ENCODE assay signal across 25 mouse cellular contexts in genomic region chr10:105377711-105378110, GRCm38 (mm10).
DNase-seq lines count a peak whose midpoint lies in the region; ATAC-seq and TF ChIP-seq lines count a peak whose summit lies in the region.
"Had no signal": no experiment of that assay in that cellular context is flagged by ENCODE, and none has a peak within 500 bp of the region (broad histone marks: within the 10 kb centered on the region; RNA-seq: fewer than 3 reads in every experiment).

No protein-coding gene starts in this region.

- no peak overlapping the region for H3K27ac ChIP-seq in forebrain, embryonic 16.5 days (ENCODE audit: low read length)
- no peak overlapping the region for H3K27ac ChIP-seq in forebrain, embryonic 12.5 days
- peak overlapping the region; percentile 36; the same call in 1 of the 2 replicates for H3K27ac ChIP-seq in heart, adult 2 months
- H3K27ac ChIP-seq: embryonic facial prominence, embryonic 13.5 days; forebrain, embryonic 13.5 days; heart, embryonic 15.5 days; hindbrain, embryonic 14.5 days; hindbrain, postnatal 0 days had no signal

- no peaks in the 10 kb centered on the region for H3K27me3 ChIP-seq in forebrain, embryonic 16.5 days (replicated peaks; ENCODE audit: control insufficient read depth, insufficient read depth, low read length)
- peaks cover 28% of the 10 kb centered on the region for H3K27me3 ChIP-seq in forebrain, embryonic 12.5 days
- no peaks in the 10 kb centered on the region for H3K27me3 ChIP-seq in heart, adult 2 months (ENCODE audit: control insufficient read depth, insufficient read depth, low read length)
- H3K27me3 ChIP-seq: embryonic facial prominence, embryonic 13.5 days; heart, embryonic 12.5 days; heart, embryonic 15.5 days had no signal

- TF ChIP-seq EP300 in heart, adult 2 months (IDR thresholded peaks at IDR 0.05; ENCODE audit: insufficient read depth, low read depth, low read length): no peak

- 57% methylated on average over 2 of the region's 2 CpGs for WGBS in forebrain, embryonic 16.5 days
- 99% methylated on average over 2 of the region's 2 CpGs for WGBS in forebrain, embryonic 12.5 days
- WGBS in heart, adult 2 months: 89% methylated on average over 2 of the region's 2 CpGs

- no peak for TF ChIP-seq CTCF in heart, adult 2 months (IDR thresholded peaks at IDR 0.05)
- no peak for TF ChIP-seq CTCF in brain, embryonic 14.5 days (IDR thresholded peaks at IDR 0.05; ENCODE audit: borderline replicate concordance, extremely low read depth, insufficient read depth, insufficient read length)

- peaks cover 2% of the 10 kb centered on the region; the same call in 1 of the 2 replicates for H3K9me3 ChIP-seq in forebrain, embryonic 16.5 days (ENCODE audit: control insufficient read depth, low read length)
- H3K9me3 ChIP-seq in forebrain, embryonic 12.5 days: 0 out of 2 replicates have a peak, but pooled peaks cover 3% of the 10 kb centered on the region
- H3K9me3 ChIP-seq: heart, embryonic 15.5 days had no signal

- peak; percentile 9; the same call in 1 of the 2 replicates for ATAC-seq in forebrain, embryonic 16.5 days
- ATAC-seq in forebrain, embryonic 12.5 days (ENCODE audit: low FRiP score): no peak
- ATAC-seq: CD4-positive, CD25-positive, alpha-beta regulatory T cell, adult 4 months; forebrain, embryonic 13.5 days; hindbrain, postnatal 0 days; inflammation-experienced regulatory T-cells, adult 6 months; intestine, embryonic 16.5 days had no signal

- DNase-seq in heart, adult 2 months: no peak
- no peak for DNase-seq in heart, adult 11 months
- DNase-seq in brain, embryonic 14.5 days (ENCODE audit: low read depth): peak; percentile 56
- DNase-seq in left cerebral cortex, adult 11 months (ENCODE audit: low spot score): no peak
- DNase-seq: adrenal gland, adult 2 months; adrenal gland, postnatal 14 days; cerebellum, adult 18-20 months; cerebellum, adult 9-10 months; cerebellum, postnatal 14 days; gastrocnemius, postnatal 25 days; heart, postnatal 14 days; heart, postnatal 4 days; kidney, adult 18-20 months; kidney, adult 9 months had no signal

- no peak for TF ChIP-seq POLR2A in heart, adult 2 months (IDR thresholded peaks at IDR 0.05; ENCODE audit: insufficient read depth, low read depth, low read length)
- TF ChIP-seq POLR2A in brain, embryonic 14.5 days (IDR thresholded peaks at IDR 0.05; ENCODE audit: borderline replicate concordance, extremely low read depth, insufficient read depth, insufficient read length, poor library complexity, severe bottlenecking): no peak

- no peak overlapping the region for H3K4me3 ChIP-seq in forebrain, embryonic 16.5 days (replicated peaks; ENCODE audit: low read length)
- no peak overlapping the region for H3K4me3 ChIP-seq in forebrain, embryonic 12.5 days (replicated peaks)
- H3K4me3 ChIP-seq in heart, adult 2 months: no peak overlapping the region
- H3K4me3 ChIP-seq: embryonic facial prominence, embryonic 13.5 days; forebrain, embryonic 13.5 days; heart, embryonic 12.5 days; heart, embryonic 15.5 days had no signal

- H3K9ac ChIP-seq in forebrain, embryonic 16.5 days (replicated peaks; ENCODE audit: low read depth, low read length): no peak overlapping the region
- H3K9ac ChIP-seq in forebrain, embryonic 12.5 days: no peak overlapping the region
- H3K9ac ChIP-seq in heart, adult 2 months (ENCODE audit: low read depth, low read length): no peak overlapping the region
- H3K9ac ChIP-seq: embryonic facial prominence, embryonic 13.5 days; forebrain, embryonic 13.5 days; heart, embryonic 12.5 days; heart, embryonic 15.5 days; hindbrain, embryonic 14.5 days had no signal

- no peak overlapping the region for H3K4me2 ChIP-seq in forebrain, embryonic 16.5 days (ENCODE audit: low read length)
- H3K4me2 ChIP-seq in forebrain, embryonic 12.5 days: no peak overlapping the region
- H3K4me2 ChIP-seq: embryonic facial prominence, embryonic 13.5 days; forebrain, embryonic 13.5 days; heart, embryonic 12.5 days; heart, embryonic 15.5 days; hindbrain, embryonic 14.5 days had no signal

- H3K79me2 ChIP-seq in heart, adult 2 months (replicated peaks; ENCODE audit: control insufficient read depth, insufficient read depth, low read length): no peaks in the 10 kb centered on the region

- H3K36me3 ChIP-seq in forebrain, embryonic 16.5 days (ENCODE audit: control insufficient read depth, insufficient read depth): no peaks in the 10 kb centered on the region
- no peaks in the 10 kb centered on the region for H3K36me3 ChIP-seq in forebrain, embryonic 12.5 days (replicated peaks)
- H3K36me3 ChIP-seq in heart, adult 2 months (ENCODE audit: control insufficient read depth, insufficient read depth, low read length): no peaks in the 10 kb centered on the region
- H3K36me3 ChIP-seq: embryonic facial prominence, embryonic 13.5 days; heart, embryonic 12.5 days; heart, embryonic 15.5 days had no signal

- peaks cover 7% of the 10 kb centered on the region for H3K4me1 ChIP-seq in forebrain, embryonic 16.5 days (replicated peaks; ENCODE audit: control insufficient read depth, insufficient read depth, low read length)
- peaks cover 21% of the 10 kb centered on the region for H3K4me1 ChIP-seq in forebrain, embryonic 12.5 days
- no peaks in the 10 kb centered on the region for H3K4me1 ChIP-seq in heart, adult 2 months (ENCODE audit: control insufficient read depth, insufficient read depth, low read length)
- H3K4me1 ChIP-seq: embryonic facial prominence, embryonic 13.5 days; heart, embryonic 15.5 days had no signal

- intact Hi-C loops in heart, adult 2 months (cut with DNase I): loop anchor here (5.0 kb wide), 2 partner anchors 125 to 195 kb away; partner anchors contain the start of gene Tmtc2
